Mouse (Mus musculus) forebrain, embryonic 11.5 days (tissue): Measurements from ENCODE around the gene Timm17b. TPM values are rescaled to one million over a fixed set of nuclear protein-coding genes. Genes with fewer than 3 reads are reported as not detected.

ENCODE experiments used
- ATAC-seq: fragments of 200-750 bp; cut with Nextera tagmentation; replicated peaks from 2 replicates; pipeline ENCODE4 v1.8.0; 2017; ENCODE audit warnings: moderate TSS enrichment; ENCODE audit not compliant: low FRiP score
- DNase-seq: peaks from one replicate; pipeline ENCODE4 v3.0.0-alpha.2; 2017; ENCODE audit warnings: low spot score
- H3K27ac ChIP-seq: fragments of 300-500 bp; sonication (generic); 2 replicates; pipeline ENCODE4 v1.5.1; 2014; ENCODE audit warnings: low read depth, low read length
- H3K27me3 ChIP-seq: fragments of 300-500 bp; sonication (generic); 2 replicates; pipeline ENCODE4 v1.6.1; 2014; ENCODE audit warnings: mild to moderate bottlenecking, low read length, mixed read lengths; ENCODE audit not compliant: control insufficient read depth, insufficient read depth
- H3K36me3 ChIP-seq: fragments of 300-500 bp; sonication (generic); 2 replicates; pipeline ENCODE4 v1.6.1; 2014; ENCODE audit warnings: mild to moderate bottlenecking, low read length, moderate library complexity, mixed read lengths; ENCODE audit not compliant: control insufficient read depth, insufficient read depth
- H3K4me1 ChIP-seq: fragments of 300-500 bp; sonication (generic); replicated peaks from 2 replicates; pipeline ENCODE4 v1.6.1; 2014; ENCODE audit warnings: low read length, mixed read lengths; ENCODE audit not compliant: control insufficient read depth, insufficient read depth
- H3K4me2 ChIP-seq: fragments of 300-500 bp; sonication (generic); 2 replicates; pipeline ENCODE4 v1.6.1; 2014; ENCODE audit warnings: low read depth, mild to moderate bottlenecking, low read length, moderate library complexity, mixed read lengths; ENCODE audit not compliant: severe bottlenecking
- H3K4me3 ChIP-seq: fragments of 300-500 bp; sonication (generic); 2 replicates; pipeline ENCODE4 v1.5.1; 2014; ENCODE audit warnings: low read depth, low read length
- H3K9ac ChIP-seq: fragments of 300-500 bp; sonication (generic); 2 replicates; pipeline ENCODE4 v1.6.1; 2014; ENCODE audit warnings: low read length
- H3K9me3 ChIP-seq: fragments of 300-500 bp; sonication (generic); 2 replicates; pipeline ENCODE4 v1.6.1; 2016; ENCODE audit warnings: low read length, mixed read lengths; ENCODE audit not compliant: control insufficient read depth
- WGBS: fragments of 180-500 bp; shearing (Covaris S2); extraction: QIAGEN DNeasy Blood & Tissue Kit; methylation state at CpG from one replicate; pipeline ENCODE4 v1.1.7; 2014; 5-methylcytosine and 5-hydroxymethylcytosine counted together
- polyA plus RNA-seq: library from polyadenylated mRNA; unstranded; fragments of >200 nt; fragmentation: Nextera tagmentation; extraction: Ambion mirVana; gene quantifications from 2 replicates; pipeline ENCODE4 v1.2.1, GENCODE M21; 2014

Gene Timm17b
- polyA plus RNA-seq, 1 experiment from 2014 or later, result 161 TPM

- H3K9me3 ChIP-seq, result no peaks in the 10 kb centered on the region
- ATAC-seq (no peak), DNase-seq (no peak)
- peaks cover 9% of the 10 kb centered on the region for H3K27me3 ChIP-seq
- H3K36me3 ChIP-seq, result no peaks in the 10 kb centered on the region
- no peak overlapping the region for H3K27ac ChIP-seq
- no peak overlapping the region for H3K9ac ChIP-seq
- no peak overlapping the region for H3K4me2 ChIP-seq
- WGBS, result 18% methylated on average over 10 of the region's 10 CpGs
- no peak overlapping the region for H3K4me3 ChIP-seq
- no peaks in the 10 kb centered on the region for H3K4me1 ChIP-seq
These were observed 28.0 kb downstream of the Timm17b start for GRCm38 (mm10) chrX:7927116-7927515.

GRCm38 (mm10) chrX:7928270-7928790 is 29.2 kb downstream of the Timm17b start, which contains the start of gene Eras:
Gene Eras (minus strand): TSS chrX:7928607.
- no peak for DNase-seq
- H3K4me3 ChIP-seq, result no peak within 1 kb of the TSS
- 0 out of 2 replicates have a peak within 1 kb of the TSS, but pooled peaks have one; percentile 11 for H3K4me2 ChIP-seq
- no peaks in the 10 kb centered on the region for H3K9me3 ChIP-seq
- no peak within 1 kb of the TSS for H3K9ac ChIP-seq
- WGBS, result 18% methylated on average over 17 of the region's 19 CpGs
- peaks cover 4% of the 10 kb centered on the region; the same call in 1 of the 2 replicates for H3K27me3 ChIP-seq
- H3K36me3 ChIP-seq, result no peaks in the 10 kb centered on the region
- H3K27ac ChIP-seq, result no peak within 1 kb of the TSS
- no peak for ATAC-seq
- no peaks in the 10 kb centered on the region for H3K4me1 ChIP-seq

- Histone ChIP-seq H3K4me2 (no peak overlapping the region), H3K27me3 (no peaks in the 10 kb centered on the region), H3K9me3 (no peaks in the 10 kb centered on the region), H3K4me3 (no peak overlapping the region), H3K36me3 (no peaks in the 10 kb centered on the region; the same call in 1 of the 2 replicates), H3K9ac (no peak overlapping the region), H3K27ac (no peak overlapping the region), H3K4me1 (no peaks in the 10 kb centered on the region)
- WGBS, result 52% methylated on average over 11 of the region's 11 CpGs
- no peak for DNase-seq
- no peak for ATAC-seq
These were observed 37.7 kb downstream of the Timm17b start for GRCm38 (mm10) chrX:7936874-7937273.

- no peak overlapping the region for H3K4me2 ChIP-seq
- H3K4me3 ChIP-seq, result no peak overlapping the region
- DNase-seq, result no peak
- H3K36me3 ChIP-seq, result no peaks in the 10 kb centered on the region; the same call in 1 of the 2 replicates
- no peak overlapping the region for H3K9ac ChIP-seq
- H3K4me1 ChIP-seq, result no peaks in the 10 kb centered on the region
- no peaks in the 10 kb centered on the region for H3K27me3 ChIP-seq
- ATAC-seq, result no peak
- no peaks in the 10 kb centered on the region for H3K9me3 ChIP-seq
- no peak overlapping the region for H3K27ac ChIP-seq
- 89% methylated on average over 6 of the region's 6 CpGs for WGBS
These were observed 38.5 kb downstream of the Timm17b start for GRCm38 (mm10) chrX:7937667-7938066.

GRCm38 (mm10) chrX:7945618-7946017 is 46.5 kb downstream of the Timm17b start:
- Histone ChIP-seq H3K27ac (no peak overlapping the region), H3K4me1 (no peaks in the 10 kb centered on the region), H3K9me3 (no peaks in the 10 kb centered on the region), H3K4me2 (no peak overlapping the region), H3K9ac (no peak overlapping the region), H3K27me3 (no peaks in the 10 kb centered on the region), H3K4me3 (no peak overlapping the region), H3K36me3 (no peaks in the 10 kb centered on the region)
- WGBS, result 65% methylated on average over 8 of the region's 8 CpGs
- ATAC-seq (no peak), DNase-seq (no peak)

GRCm38 (mm10) chrX:7947108-7947899 is 48.1 kb downstream of the Timm17b start, which contains the start of gene Hdac6:
Gene Hdac6 (minus strand): TSS chrX:7947889.
- Histone ChIP-seq H3K27ac (0 out of 2 replicates have a peak within 1 kb of the TSS, but pooled peaks have one; percentile 6), H3K9me3 (no peaks in the 10 kb centered on the region), H3K4me2 (peak within 1 kb of the TSS; percentile 52), H3K27me3 (no peaks in the 10 kb centered on the region), H3K4me3 (peak within 1 kb of the TSS; percentile 42), H3K36me3 (no peaks in the 10 kb centered on the region), H3K4me1 (no peaks in the 10 kb centered on the region), H3K9ac (peak within 1 kb of the TSS; percentile 50)
- whole genome bisulfite sequencing, result 23% methylated on average over 35 of the region's 37 CpGs
- DNase-seq, result no peak
- ATAC-seq, result peak; percentile 30

- H3K36me3 ChIP-seq, result no peaks in the 10 kb centered on the region
- no peaks in the 10 kb centered on the region for H3K9me3 ChIP-seq
- H3K9ac ChIP-seq, result peak overlapping the region; percentile 47; the same call in 1 of the 2 replicates
- peak; percentile 99 for ATAC-seq
- H3K4me3 ChIP-seq, result peak overlapping the region; percentile 33
- H3K27me3 ChIP-seq, result no peaks in the 10 kb centered on the region
- no peaks in the 10 kb centered on the region for H3K4me1 ChIP-seq
- peak overlapping the region; percentile 46; the same call in 1 of the 2 replicates for H3K4me2 ChIP-seq
- DNase-seq, result peak; percentile 94
- 20% methylated on average over 38 of the region's 38 CpGs for WGBS
- H3K27ac ChIP-seq, result 0 out of 2 replicates have a peak overlapping the region, but pooled peaks have one; percentile 6
These were observed 48.8 kb downstream of the Timm17b start for GRCm38 (mm10) chrX:7947900-7948492.

- no peaks in the 10 kb centered on the region for H3K4me1 ChIP-seq
These were observed 50.9 kb downstream of the Timm17b start for GRCm38 (mm10) chrX:7950091-7950490.

More at GRCm38 (mm10) chrX:7950091-7950490, 50.9 kb downstream of the Timm17b start:
- Histone ChIP-seq H3K9me3 (no peaks in the 10 kb centered on the region), H3K27me3 (no peaks in the 10 kb centered on the region), H3K9ac (no peak overlapping the region), H3K4me2 (no peak overlapping the region), H3K36me3 (no peaks in the 10 kb centered on the region), H3K27ac (no peak overlapping the region), H3K4me3 (no peak overlapping the region)
- 89% methylated on average over 7 of the region's 7 CpGs for WGBS
- DNase-seq, result no peak
- no peak for ATAC-seq
